ENCODE assay signal across 8 mouse cellular contexts in genomic region chr7:30322285-30322667, GRCm38 (mm10). TPM values are rescaled to one million over a fixed set of nuclear protein-coding genes. Genes with fewer than 3 reads are reported as not detected.
DNase-seq lines count a peak whose midpoint lies in the region; ATAC-seq and TF ChIP-seq lines count a peak whose summit lies in the region.

No protein-coding gene starts in this region.

- no peaks in the 10 kb centered on the region for H3K27me3 ChIP-seq in embryonic facial prominence, embryonic 14.5 days (replicated peaks; ENCODE audit: control insufficient read depth, insufficient read depth, low read length)
- no peaks in the 10 kb centered on the region for H3K27me3 ChIP-seq in limb, embryonic 14.5 days (ENCODE audit: control insufficient read depth, insufficient read depth, low read length)
- no peaks in the 10 kb centered on the region for H3K27me3 ChIP-seq in midbrain, postnatal 0 days (ENCODE audit: insufficient read depth, low read length)

- H3K36me3 ChIP-seq in embryonic facial prominence, embryonic 14.5 days (ENCODE audit: control insufficient read depth, insufficient read depth, low read length): 0 out of 2 replicates have a peak, but pooled peaks cover 3% of the 10 kb centered on the region
- peaks cover 11% of the 10 kb centered on the region for H3K36me3 ChIP-seq in limb, embryonic 14.5 days (ENCODE audit: control insufficient read depth, insufficient read depth, low read length)
- no peaks in the 10 kb centered on the region for H3K36me3 ChIP-seq in midbrain, postnatal 0 days (ENCODE audit: insufficient read depth, low read length)

- peak overlapping the region; percentile 89 for H3K9ac ChIP-seq in embryonic facial prominence, embryonic 14.5 days (ENCODE audit: low read depth, low read length)
- peak overlapping the region; percentile 85 for H3K9ac ChIP-seq in limb, embryonic 14.5 days (ENCODE audit: low read depth, low read length, severe bottlenecking)
- H3K9ac ChIP-seq in midbrain, postnatal 0 days (replicated peaks; ENCODE audit: low read length, poor library complexity, severe bottlenecking): peak overlapping the region; percentile 66

- H3K27ac ChIP-seq in embryonic facial prominence, embryonic 14.5 days (replicated peaks; ENCODE audit: low read depth, low read length): peak overlapping the region; percentile 89
- peak overlapping the region; percentile 79 for H3K27ac ChIP-seq in limb, embryonic 14.5 days (replicated peaks; ENCODE audit: low read depth, low read length)
- peak overlapping the region; percentile 71 for H3K27ac ChIP-seq in midbrain, postnatal 0 days (ENCODE audit: low read depth, low read length)

- ATAC-seq in embryonic facial prominence, embryonic 14.5 days (ENCODE audit: low read depth): peak; percentile 99
- ATAC-seq in limb, embryonic 14.5 days (ENCODE audit: low FRiP score, low read depth): peak; percentile 99
- peak; percentile 98 for ATAC-seq in midbrain, postnatal 0 days (ENCODE audit: low FRiP score)

- no peak for TF ChIP-seq CTCF in midbrain, postnatal 0 days (IDR thresholded peaks at IDR 0.05)

- H3K4me2 ChIP-seq in embryonic facial prominence, embryonic 14.5 days (ENCODE audit: low read depth, low read length): peak overlapping the region; percentile 82
- peak overlapping the region; percentile 79 for H3K4me2 ChIP-seq in limb, embryonic 14.5 days (replicated peaks; ENCODE audit: low read depth, low read length, severe bottlenecking)
- peak overlapping the region; percentile 72 for H3K4me2 ChIP-seq in midbrain, postnatal 0 days (ENCODE audit: low read depth, low read length, poor library complexity, severe bottlenecking)

- under 1% methylated on average over 19 of the region's 20 CpGs for WGBS in embryonic facial prominence, embryonic 14.5 days
- WGBS in limb, embryonic 14.5 days: 1% methylated on average over 20 of the region's 20 CpGs
- under 1% methylated on average over 20 of the region's 20 CpGs for WGBS in midbrain, postnatal 0 days

- H3K4me1 ChIP-seq in embryonic facial prominence, embryonic 14.5 days (ENCODE audit: control insufficient read depth, insufficient read depth, low read length): peaks cover 8% of the 10 kb centered on the region; the same call in 1 of the 2 replicates
- peaks cover 10% of the 10 kb centered on the region for H3K4me1 ChIP-seq in limb, embryonic 14.5 days (ENCODE audit: control insufficient read depth, insufficient read depth, low read length)
- no peaks in the 10 kb centered on the region for H3K4me1 ChIP-seq in midbrain, postnatal 0 days (ENCODE audit: insufficient read depth, low read length)

- no peaks in the 10 kb centered on the region for H3K9me3 ChIP-seq in embryonic facial prominence, embryonic 14.5 days (ENCODE audit: control insufficient read depth, low read length)
- no peaks in the 10 kb centered on the region for H3K9me3 ChIP-seq in limb, embryonic 14.5 days (ENCODE audit: control insufficient read depth, low read length)
- no peaks in the 10 kb centered on the region for H3K9me3 ChIP-seq in midbrain, postnatal 0 days (ENCODE audit: low read length)

- peak overlapping the region; percentile 89 for H3K4me3 ChIP-seq in embryonic facial prominence, embryonic 14.5 days (ENCODE audit: low read depth, low read length)
- peak overlapping the region; percentile 82 for H3K4me3 ChIP-seq in limb, embryonic 14.5 days (replicated peaks; ENCODE audit: low read length)
- H3K4me3 ChIP-seq in midbrain, postnatal 0 days (ENCODE audit: low read depth, low read length): peak overlapping the region; percentile 68

- peak; percentile 96 for DNase-seq in 3T3-L1 (ENCODE audit: low read depth, low spot score)
- peak; percentile 73 to 87 for DNase-seq in adrenal gland, postnatal 4 days (ENCODE audit: low spot score in 2 of 2)
- peak; percentile 99 for DNase-seq in embryonic facial prominence, embryonic 14.5 days (ENCODE audit: low spot score)
- peak; percentile 96 for DNase-seq in heart, adult 8-10 months (ENCODE audit: low spot score)
- DNase-seq in kidney, adult 9 months: peak; percentile 99
- DNase-seq in limb, embryonic 14.5 days (ENCODE audit: low spot score): peak; percentile 99
- DNase-seq in midbrain, postnatal 0 days (ENCODE audit: low spot score): peak; percentile 98
- DNase-seq in spleen, postnatal 14 days (ENCODE audit: low spot score in 2 of 2): peak; percentile 92 to 94

- peak; percentile 68; the same call in 1 of the 2 replicates for TF ChIP-seq POLR2A in limb, embryonic 14.5 days (IDR thresholded peaks at IDR 0.05; ENCODE audit: borderline replicate concordance, extremely low read depth, insufficient read depth, insufficient read length)

RNA-seq across cellular contexts. Expression of gene E130208F15Rik, which starts 0.7 kb away (rescaled TPM):
- 1 to 10 TPM; 1.4 to 1.7 TPM for total RNA-seq in adrenal gland, postnatal 4 days (2021)
- polyA plus RNA-seq in embryonic facial prominence, embryonic 14.5 days (2014; fragmentation: Nextera tagmentation; extraction: Ambion mirVana): not detected in 2 replicates
- 1 to 10 TPM in 1 of 4 experiments, under 1 TPM in 3; 0.62 to 1.2 (median 0.79) TPM for total RNA-seq in heart, adult 8-10 months (2022)
- 0.98 and 1.1 TPM in 2 replicates for polyA plus RNA-seq in limb, embryonic 14.5 days (2012; rRNA removed)
- polyA plus RNA-seq in limb, embryonic 14.5 days (2014; fragmentation: Nextera tagmentation; extraction: Ambion mirVana): not detected in 2 replicates
- 0.05 and 0.19 TPM in 2 replicates for total RNA-seq in midbrain, postnatal 0 days (2014; rRNA removed)
- polyA plus RNA-seq in midbrain, postnatal 0 days (2015; fragmentation: Nextera tagmentation; extraction: Ambion mirVana): not detected in 2 replicates

RNA-seq across cellular contexts. Expression of gene Sdhaf1, which starts 1.4 kb away (rescaled TPM):
- total RNA-seq in adrenal gland, postnatal 4 days (2021): 10 to 100 TPM; 12.4 to 15.0 TPM
- 18.8 and 19.5 TPM in 2 replicates for polyA plus RNA-seq in embryonic facial prominence, embryonic 14.5 days (2014; fragmentation: Nextera tagmentation; extraction: Ambion mirVana)
- total RNA-seq in heart, adult 8-10 months (2022): 10 to 100 TPM; 14.0 to 16.2 (median 15.1) TPM
- polyA plus RNA-seq in limb, embryonic 14.5 days (2012; rRNA removed): 18.6 and 19.2 TPM in 2 replicates
- polyA plus RNA-seq in limb, embryonic 14.5 days (2014; fragmentation: Nextera tagmentation; extraction: Ambion mirVana): 19.7 and 20.7 TPM in 2 replicates
- 11.5 and 14.7 TPM in 2 replicates for total RNA-seq in midbrain, postnatal 0 days (2014; rRNA removed)
- 16.5 and 16.8 TPM in 2 replicates for polyA plus RNA-seq in midbrain, postnatal 0 days (2015; fragmentation: Nextera tagmentation; extraction: Ambion mirVana)

RNA-seq across cellular contexts. Expression of gene Syne4, which starts 7.7 kb away (rescaled TPM):
- 10 to 100 TPM; 40.1 to 60.6 TPM for total RNA-seq in adrenal gland, postnatal 4 days (2021)
- polyA plus RNA-seq in embryonic facial prominence, embryonic 14.5 days (2014; fragmentation: Nextera tagmentation; extraction: Ambion mirVana): 25.4 and 35.4 TPM in 2 replicates
- total RNA-seq in heart, adult 8-10 months (2022): 1 to 10 TPM in 1 of 4 experiments, under 1 TPM in 3; 0.46 to 1.9 (median 0.76) TPM
- polyA plus RNA-seq in limb, embryonic 14.5 days (2012; rRNA removed): 141 and 209 TPM in 2 replicates
- polyA plus RNA-seq in limb, embryonic 14.5 days (2014; fragmentation: Nextera tagmentation; extraction: Ambion mirVana): 40.3 and 56.2 TPM in 2 replicates
- total RNA-seq in midbrain, postnatal 0 days (2014; rRNA removed): 7.3 and 14.1 TPM in 2 replicates
- polyA plus RNA-seq in midbrain, postnatal 0 days (2015; fragmentation: Nextera tagmentation; extraction: Ambion mirVana): 11.7 and 13.6 TPM in 2 replicates

RNA-seq across cellular contexts. Expression of gene Alkbh6, which starts 13.8 kb away (rescaled TPM):
- total RNA-seq in adrenal gland, postnatal 4 days (2021): 10 to 100 TPM; 58.1 to 59.4 TPM
- 69.4 and 72.3 TPM in 2 replicates for polyA plus RNA-seq in embryonic facial prominence, embryonic 14.5 days (2014; fragmentation: Nextera tagmentation; extraction: Ambion mirVana)
- total RNA-seq in heart, adult 8-10 months (2022): 10 to 100 TPM; 28.6 to 34.0 (median 32.5) TPM
- 124 and 169 TPM in 2 replicates for polyA plus RNA-seq in limb, embryonic 14.5 days (2012; rRNA removed)
- 79.7 and 86.6 TPM in 2 replicates for polyA plus RNA-seq in limb, embryonic 14.5 days (2014; fragmentation: Nextera tagmentation; extraction: Ambion mirVana)
- total RNA-seq in midbrain, postnatal 0 days (2014; rRNA removed): 76.1 and 121 TPM in 2 replicates
- 129 and 140 TPM in 2 replicates for polyA plus RNA-seq in midbrain, postnatal 0 days (2015; fragmentation: Nextera tagmentation; extraction: Ambion mirVana)

RNA-seq across cellular contexts. Expression of gene Clip3, which starts 30.7 kb away (rescaled TPM):
- total RNA-seq in adrenal gland, postnatal 4 days (2021): 10 to 100 TPM; 50.8 to 59.8 TPM
- polyA plus RNA-seq in embryonic facial prominence, embryonic 14.5 days (2014; fragmentation: Nextera tagmentation; extraction: Ambion mirVana): 51.8 and 58.1 TPM in 2 replicates
- 1 to 10 TPM; 4.7 to 8.7 (median 7.4) TPM for total RNA-seq in heart, adult 8-10 months (2022)
- 106 and 122 TPM in 2 replicates for polyA plus RNA-seq in limb, embryonic 14.5 days (2012; rRNA removed)
- polyA plus RNA-seq in limb, embryonic 14.5 days (2014; fragmentation: Nextera tagmentation; extraction: Ambion mirVana): 55.1 and 56.7 TPM in 2 replicates
- 140 and 197 TPM in 2 replicates for total RNA-seq in midbrain, postnatal 0 days (2014; rRNA removed)
- 144 and 155 TPM in 2 replicates for polyA plus RNA-seq in midbrain, postnatal 0 days (2015; fragmentation: Nextera tagmentation; extraction: Ambion mirVana)

Comparison
In these comparisons a context has a peak if more than half of its experiments do, and no peak if none do; other contexts are left out.
1. Peak in every context shown above with its lines: DNase-seq, ATAC-seq, H3K4me3 ChIP-seq and H3K27ac ChIP-seq.